ENCODE assay signal across 18 mouse cellular contexts in the genomic region with DNA sequence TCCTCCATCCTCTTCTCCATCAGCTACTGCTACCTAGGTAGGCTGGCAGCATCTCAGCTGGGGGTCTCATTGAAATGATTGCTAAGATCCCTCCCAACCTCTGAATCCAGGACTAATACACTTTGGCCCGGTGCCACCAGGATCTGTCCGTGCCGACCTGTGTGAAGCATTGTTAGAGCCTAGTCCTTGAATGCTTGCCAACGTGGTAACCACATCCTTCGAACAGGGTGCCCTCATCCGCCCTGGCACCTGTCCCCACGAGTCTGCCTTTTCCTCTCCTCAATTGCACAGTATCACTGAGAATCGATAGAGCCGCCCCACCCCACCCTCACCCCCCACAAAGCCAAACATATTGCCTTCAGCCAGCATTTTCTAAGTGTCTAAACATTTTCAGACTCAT. TPM values are rescaled to one million over a fixed set of nuclear protein-coding genes. Genes with fewer than 3 reads are reported as not detected.
DNase-seq lines count a peak whose midpoint lies in the region; ATAC-seq and TF ChIP-seq lines count a peak whose summit lies in the region.
"Had no signal": no experiment of that assay in that cellular context is flagged by ENCODE, and none has a peak within 500 bp of the region (broad histone marks: within the 10 kb centered on the region; RNA-seq: fewer than 3 reads in every experiment).

No protein-coding gene starts in this region.

- TF ChIP-seq CTCF in thymus, adult 2 months (IDR thresholded peaks at IDR 0.05; ENCODE audit: borderline replicate concordance, control insufficient read depth, extremely low read depth, insufficient read depth, low read length, poor library complexity) = no peak

- no peak for TF ChIP-seq POLR2A in thymus, adult 2 months (IDR thresholded peaks at IDR 0.05; ENCODE audit: control insufficient read depth, extremely low read depth, insufficient read depth, low read length, poor library complexity)

- H3K27me3 ChIP-seq in thymus, adult 2 months (ENCODE audit: control insufficient read depth, insufficient read depth, low read length) = no peaks in the 10 kb centered on the region
- 0 out of 2 replicates have a peak, but pooled peaks cover 9% of the 10 kb centered on the region for H3K27me3 ChIP-seq in liver, embryonic 12.5 days (replicated peaks)
- H3K27me3 ChIP-seq: CH12.LX had no signal

- H3K9me3 ChIP-seq in liver, embryonic 12.5 days (replicated peaks) = no peaks in the 10 kb centered on the region

- ATAC-seq in liver, embryonic 12.5 days = no peak
- ATAC-seq: intestine, postnatal 0 days had no signal

- no peaks in the 10 kb centered on the region for H3K36me3 ChIP-seq in thymus, adult 2 months (ENCODE audit: control insufficient read depth, insufficient read depth, low read length)
- H3K36me3 ChIP-seq in liver, embryonic 12.5 days = no peaks in the 10 kb centered on the region

- no peak overlapping the region for H3K4me2 ChIP-seq in liver, embryonic 12.5 days

- no peak overlapping the region for H3K4me3 ChIP-seq in thymus, adult 2 months (ENCODE audit: control insufficient read depth, insufficient read depth, low read length)
- no peak overlapping the region for H3K4me3 ChIP-seq in liver, embryonic 12.5 days
- H3K4me3 ChIP-seq: megakaryocyte, embryonic 14.5 days had no signal

- no peaks in the 10 kb centered on the region; the same call in none of the 2 replicates for H3K4me1 ChIP-seq in thymus, adult 2 months (replicated peaks; ENCODE audit: control insufficient read depth, insufficient read depth, low read length)
- no peaks in the 10 kb centered on the region for H3K4me1 ChIP-seq in liver, embryonic 12.5 days
- H3K4me1 ChIP-seq: megakaryocyte, embryonic 14.5 days had no signal

- WGBS in thymus, adult 2 months = 10% methylated on average over 9 of the region's 9 CpGs
- 81% methylated on average over 9 of the region's 9 CpGs for WGBS in liver, embryonic 12.5 days (ENCODE audit: insufficient replicate concordance)

- no peak overlapping the region for H3K9ac ChIP-seq in liver, embryonic 12.5 days

- H3K27ac ChIP-seq in thymus, adult 2 months (ENCODE audit: control insufficient read depth, insufficient read depth, low read length) = no peak overlapping the region
- H3K27ac ChIP-seq in liver, embryonic 12.5 days = no peak overlapping the region

- peak; percentile 30 for DNase-seq in kidney, adult 18-20 months
- DNase-seq in kidney, postnatal 4 days = no peak
- peak; percentile 2 for DNase-seq in thymus, adult 2 months
- DNase-seq in thymus, adult 18-20 months = no peak
- DNase-seq in kidney, postnatal 14 days = peak; percentile 45
- no peak for DNase-seq in frontal cortex, postnatal 10 days (ENCODE audit: low spot score in 2 of 2)
- no peak for DNase-seq in right cerebral cortex, postnatal 4 days
- DNase-seq: cerebellum, adult 18-20 months; embryo, embryonic 11 days; heart, adult 11 months; heart, postnatal 36 days had no signal

RNA-seq across cellular contexts. Expression of gene Cldn2, which starts 2.8 kb away (rescaled TPM):
- polyA plus RNA-seq in thymus, adult 2 months (2012; rRNA removed) = 0.23 and 0.28 TPM in 2 replicates
- polyA plus RNA-seq in liver, embryonic 12.5 days (2016; fragmentation: Nextera tagmentation; extraction: Ambion mirVana) = 0.08 and 0.11 TPM in 2 replicates
- polyA plus RNA-seq: limb, embryonic 11.5 days had no signal

RNA-seq across cellular contexts. Expression of gene Ripply1, which starts 15.7 kb away (rescaled TPM):
- polyA plus RNA-seq in thymus, adult 2 months (2012; rRNA removed) = 0.17 and 0.22 TPM in 2 replicates
- not detected in 2 replicates for polyA plus RNA-seq in liver, embryonic 12.5 days (2016; fragmentation: Nextera tagmentation; extraction: Ambion mirVana)
- polyA plus RNA-seq: forebrain, embryonic 11.5 days; intestine, postnatal 0 days; limb, embryonic 11.5 days; liver, embryonic 16.5 days had no signal

Comparison
In these comparisons a context has a peak if more than half of its experiments do, and no peak if none do; other contexts are left out.
1. DNase-seq: peak in kidney, adult 18-20 months (single experiment), thymus, adult 2 months (single experiment) and kidney, postnatal 14 days (single experiment); none in kidney, postnatal 4 days (0 of 2), thymus, adult 18-20 months (0 of 2), frontal cortex, postnatal 10 days (0 of 2) and right cerebral cortex, postnatal 4 days (single experiment).